Mouse (Mus musculus): ENCODE measurements around the gene Smagp. TPM values are rescaled to one million over a fixed set of nuclear protein-coding genes. Genes with fewer than 3 reads are reported as not detected.

Smagp gene
- polyA plus RNA-seq, 1 experiment = 102 TPM

- Histone ChIP-seq H3K4me1 (ENCODE audit: control insufficient read depth, insufficient read depth, low read length) (no peaks in the 10 kb centered on the region), H3K4me3 (replicated peaks; ENCODE audit: extremely low read depth, low read depth, low read length) (no peak overlapping the region)
- 83% methylated on average over 8 of the region's 8 CpGs for WGBS
- DNase-seq = no peak
- no peak for TF ChIP-seq CTCF (IDR thresholded peaks at IDR 0.05; ENCODE audit: insufficient read depth, low read length)
- TF ChIP-seq POLR2A (IDR thresholded peaks at IDR 0.05; ENCODE audit: borderline replicate concordance, extremely low read depth, low read depth, low read length) = no peak
These were observed 40.9 kb upstream of the Smagp start for GRCm38 (mm10) chr15:100677675-100678074.

- DNase-seq = no peak
- TF ChIP-seq CTCF (IDR thresholded peaks at IDR 0.05; ENCODE audit: insufficient read depth, low read length) (no peak), POLR2A (IDR thresholded peaks at IDR 0.05; ENCODE audit: borderline replicate concordance, extremely low read depth, low read depth, low read length) (no peak)
- Histone ChIP-seq H3K4me3 (replicated peaks; ENCODE audit: extremely low read depth, low read depth, low read length) (no peak overlapping the region), H3K4me1 (ENCODE audit: control insufficient read depth, insufficient read depth, low read length) (no peaks in the 10 kb centered on the region)
- WGBS = 70% methylated on average over 1 of the region's 1 CpGs
These were observed 39.8 kb upstream of the Smagp start for GRCm38 (mm10) chr15:100676521-100676920.

- WGBS = 60% methylated on average over 3 of the region's 3 CpGs
These were observed 38.7 kb upstream of the Smagp start for GRCm38 (mm10) chr15:100675486-100675885.

GRCm38 (mm10) chr15:100674566-100674965 lies 37.8 kb upstream of the Smagp start:
- Histone ChIP-seq H3K4me1 (ENCODE audit: control insufficient read depth, insufficient read depth, low read length) (no peaks in the 10 kb centered on the region), H3K4me3 (replicated peaks; ENCODE audit: extremely low read depth, low read depth, low read length) (no peak overlapping the region)
- no peak for DNase-seq
- TF ChIP-seq CTCF (IDR thresholded peaks at IDR 0.05; ENCODE audit: insufficient read depth, low read length) (no peak), POLR2A (IDR thresholded peaks at IDR 0.05; ENCODE audit: borderline replicate concordance, extremely low read depth, low read depth, low read length) (no peak)
- 85% methylated on average over 10 of the region's 10 CpGs for WGBS

More at GRCm38 (mm10) chr15:100675486-100675885, 38.7 kb upstream of the Smagp start:
- Histone ChIP-seq H3K4me3 (replicated peaks; ENCODE audit: extremely low read depth, low read depth, low read length) (no peak overlapping the region), H3K4me1 (ENCODE audit: control insufficient read depth, insufficient read depth, low read length) (no peaks in the 10 kb centered on the region)
- no peak for TF ChIP-seq POLR2A (IDR thresholded peaks at IDR 0.05; ENCODE audit: borderline replicate concordance, extremely low read depth, low read depth, low read length)
- TF ChIP-seq CTCF (IDR thresholded peaks at IDR 0.05; ENCODE audit: insufficient read depth, low read length) = no peak
- DNase-seq = no peak

GRCm38 (mm10) chr15:100673585-100674391 lies 37.0 kb upstream of the Smagp start:
- TF ChIP-seq CTCF (IDR thresholded peaks at IDR 0.05; ENCODE audit: insufficient read depth, low read length) (no peak), POLR2A (IDR thresholded peaks at IDR 0.05; ENCODE audit: borderline replicate concordance, extremely low read depth, low read depth, low read length) (no peak)
- H3K4me1 ChIP-seq (ENCODE audit: control insufficient read depth, insufficient read depth, low read length) = no peaks in the 10 kb centered on the region
- 36% methylated on average over 12 of the region's 12 CpGs for WGBS
- no peak for DNase-seq
- no peak overlapping the region for H3K4me3 ChIP-seq (replicated peaks; ENCODE audit: extremely low read depth, low read depth, low read length)

GRCm38 (mm10) chr15:100670833-100671232 lies 34.1 kb upstream of the Smagp start:
- no peak for DNase-seq
- WGBS = 62% methylated on average over 5 of the region's 5 CpGs
- no peak overlapping the region for H3K4me3 ChIP-seq (replicated peaks; ENCODE audit: extremely low read depth, low read depth, low read length)
- 0 out of 2 replicates have a peak, but pooled peaks cover 3% of the 10 kb centered on the region for H3K4me1 ChIP-seq (ENCODE audit: control insufficient read depth, insufficient read depth, low read length)
- TF ChIP-seq CTCF (IDR thresholded peaks at IDR 0.05; ENCODE audit: insufficient read depth, low read length) (no peak), POLR2A (IDR thresholded peaks at IDR 0.05; ENCODE audit: borderline replicate concordance, extremely low read depth, low read depth, low read length) (no peak)

- no peak for DNase-seq
- 0 out of 2 replicates have a peak, but pooled peaks cover 3% of the 10 kb centered on the region for H3K4me1 ChIP-seq (ENCODE audit: control insufficient read depth, insufficient read depth, low read length)
- H3K4me3 ChIP-seq (replicated peaks; ENCODE audit: extremely low read depth, low read depth, low read length) = no peak overlapping the region
- WGBS = 81% methylated on average over 8 of the region's 8 CpGs
- no peak for TF ChIP-seq POLR2A (IDR thresholded peaks at IDR 0.05; ENCODE audit: borderline replicate concordance, extremely low read depth, low read depth, low read length)
- TF ChIP-seq CTCF (IDR thresholded peaks at IDR 0.05; ENCODE audit: insufficient read depth, low read length) = no peak
These were observed 33.3 kb upstream of the Smagp start for GRCm38 (mm10) chr15:100670004-100670403.

- Histone ChIP-seq H3K4me1 (ENCODE audit: control insufficient read depth, insufficient read depth, low read length) (0 out of 2 replicates have a peak, but pooled peaks cover 3% of the 10 kb centered on the region), H3K4me3 (replicated peaks; ENCODE audit: extremely low read depth, low read depth, low read length) (peak within 1 kb of the TSS; percentile 58)
- WGBS = 80% methylated on average over 20 of the region's 20 CpGs
- TF ChIP-seq CTCF (IDR thresholded peaks at IDR 0.05; ENCODE audit: insufficient read depth, low read length) (no peak), POLR2A (IDR thresholded peaks at IDR 0.05; ENCODE audit: borderline replicate concordance, extremely low read depth, low read depth, low read length) (peak; percentile 45; the same call in 1 of the 2 replicates)
- DNase-seq = no peak
These were observed 32.6 kb upstream of the Smagp start, which contains the start of gene Bin2 for GRCm38 (mm10) chr15:100669337-100669736. Gene Bin2, minus strand, starts transcription at chr15:100669553.

- TF ChIP-seq CTCF (IDR thresholded peaks at IDR 0.05; ENCODE audit: insufficient read depth, low read length) (no peak), POLR2A (IDR thresholded peaks at IDR 0.05; ENCODE audit: borderline replicate concordance, extremely low read depth, low read depth, low read length) (no peak)
- H3K4me1 ChIP-seq (ENCODE audit: control insufficient read depth, insufficient read depth, low read length) = 0 out of 2 replicates have a peak, but pooled peaks cover 3% of the 10 kb centered on the region
- peak overlapping the region; percentile 20 for H3K4me3 ChIP-seq (replicated peaks; ENCODE audit: extremely low read depth, low read depth, low read length)
- no peak for DNase-seq
- 72% methylated on average over 5 of the region's 5 CpGs for WGBS
These were observed 31.3 kb upstream of the Smagp start for GRCm38 (mm10) chr15:100667871-100668545.
